In genomic region chr12:87331053-87331456, GRCm38 (mm10) we compare ENCODE assay signal across 10 mouse cellular contexts. TPM values are rescaled to one million over a fixed set of nuclear protein-coding genes. Genes with fewer than 3 reads are reported as not detected.
DNase-seq lines count a peak whose midpoint lies in the region; ATAC-seq and TF ChIP-seq lines count a peak whose summit lies in the region.
"Had no signal": no experiment of that assay in that cellular context is flagged by ENCODE, and none has a peak within 500 bp of the region (broad histone marks: within the 10 kb centered on the region; RNA-seq: fewer than 3 reads in every experiment).

No protein-coding gene starts in this region.

- no peak for TF ChIP-seq CTCF in brain, embryonic 14.5 days (IDR thresholded peaks at IDR 0.05; ENCODE audit: borderline replicate concordance, extremely low read depth, insufficient read depth, insufficient read length)

- peak; percentile 10 for DNase-seq in kidney, adult 11 months
- DNase-seq in ES-CJ7 (ENCODE audit: low read depth, low spot score), result peak; percentile 52
- peak; percentile 59 for DNase-seq in brain, embryonic 14.5 days (ENCODE audit: low read depth)
- peak; percentile 25 for DNase-seq in limb, embryonic 11.5 days (ENCODE audit: low spot score)
- DNase-seq in adrenal gland, adult (ENCODE audit: inconsistent age in 2 of 2, low spot score in 1 of 2), result no peak
- DNase-seq in lung, postnatal 14 days, result no peak
- DNase-seq: adrenal gland, adult 2 months; heart, adult 2 months; right cerebral cortex, postnatal 4 days had no signal

- no peak for ATAC-seq in kidney, embryonic 16.5 days (ENCODE audit: low FRiP score, low TSS enrichment)
- no peak for ATAC-seq in limb, embryonic 11.5 days (ENCODE audit: insufficient number of reproducible peaks, low FRiP score, low TSS enrichment, low read depth)

- no peak overlapping the region for H3K4me2 ChIP-seq in kidney, embryonic 16.5 days (replicated peaks; ENCODE audit: low read depth, low read length)
- H3K4me2 ChIP-seq in limb, embryonic 11.5 days (ENCODE audit: low read depth, severe bottlenecking), result no peak overlapping the region

- H3K4me3 ChIP-seq in kidney, embryonic 16.5 days (ENCODE audit: low read length), result no peak overlapping the region
- no peak overlapping the region for H3K4me3 ChIP-seq in limb, embryonic 11.5 days (ENCODE audit: low read depth, low read length)
- H3K4me3 ChIP-seq: heart, adult 2 months had no signal

- H3K27me3 ChIP-seq in kidney, embryonic 16.5 days (ENCODE audit: insufficient read depth, low read length), result no peaks in the 10 kb centered on the region
- no peaks in the 10 kb centered on the region for H3K27me3 ChIP-seq in limb, embryonic 11.5 days (ENCODE audit: control insufficient read depth, insufficient read depth, low read length)

- 28% methylated on average over 6 of the region's 6 CpGs for WGBS in kidney, embryonic 16.5 days
- WGBS in limb, embryonic 11.5 days, result 25% methylated on average over 6 of the region's 6 CpGs

- H3K9ac ChIP-seq in kidney, embryonic 16.5 days (replicated peaks; ENCODE audit: low read length), result no peak overlapping the region
- no peak overlapping the region for H3K9ac ChIP-seq in limb, embryonic 11.5 days (ENCODE audit: low read length)

- no peak overlapping the region for H3K27ac ChIP-seq in kidney, embryonic 16.5 days (ENCODE audit: low read length)
- no peak overlapping the region for H3K27ac ChIP-seq in limb, embryonic 11.5 days (replicated peaks; ENCODE audit: low read depth, low read length)
- H3K27ac ChIP-seq: heart, adult 2 months had no signal

- no peaks in the 10 kb centered on the region for H3K36me3 ChIP-seq in kidney, embryonic 16.5 days (ENCODE audit: insufficient read depth, low read length)
- no peaks in the 10 kb centered on the region for H3K36me3 ChIP-seq in limb, embryonic 11.5 days (ENCODE audit: control insufficient read depth, insufficient read depth, low read length)

- TF ChIP-seq POLR2A in brain, embryonic 14.5 days (IDR thresholded peaks at IDR 0.05; ENCODE audit: borderline replicate concordance, extremely low read depth, insufficient read depth, insufficient read length, poor library complexity, severe bottlenecking), result no peak

- no peaks in the 10 kb centered on the region for H3K9me3 ChIP-seq in kidney, embryonic 16.5 days (ENCODE audit: low read length)
- H3K9me3 ChIP-seq in limb, embryonic 11.5 days (ENCODE audit: control insufficient read depth, low read length), result no peaks in the 10 kb centered on the region

- H3K4me1 ChIP-seq in kidney, embryonic 16.5 days (ENCODE audit: insufficient read depth, low read length), result 0 out of 2 replicates have a peak, but pooled peaks cover 5% of the 10 kb centered on the region
- peaks cover 11% of the 10 kb centered on the region; the same call in 1 of the 2 replicates for H3K4me1 ChIP-seq in limb, embryonic 11.5 days (ENCODE audit: control insufficient read depth, insufficient read depth, low read length)

RNA-seq across cellular contexts. Expression of gene Ism2, which starts 31.6 kb away (rescaled TPM):
- 0.76 and 1.0 TPM in 2 replicates for polyA plus RNA-seq in kidney, embryonic 16.5 days (2015; fragmentation: Nextera tagmentation; extraction: Ambion mirVana)
- 0.96 and 1.4 TPM in 2 replicates for polyA plus RNA-seq in brain, embryonic 14.5 days (2012; rRNA removed)
- polyA plus RNA-seq in limb, embryonic 11.5 days (2014; fragmentation: Nextera tagmentation; extraction: Ambion mirVana), result 1.1 and 1.6 TPM in 2 replicates

RNA-seq across cellular contexts. Expression of gene Sptlc2, which starts 57.1 kb away (rescaled TPM):
- 84.9 and 86.9 TPM in 2 replicates for polyA plus RNA-seq in kidney, embryonic 16.5 days (2015; fragmentation: Nextera tagmentation; extraction: Ambion mirVana)
- polyA plus RNA-seq in brain, embryonic 14.5 days (2012; rRNA removed), result 24.6 and 31.0 TPM in 2 replicates
- polyA plus RNA-seq in limb, embryonic 11.5 days (2014; fragmentation: Nextera tagmentation; extraction: Ambion mirVana), result 53.9 and 63.4 TPM in 2 replicates

Comparison
In these comparisons a context has a peak if more than half of its experiments do, and no peak if none do; other contexts are left out.
1. DNase-seq: peak in kidney, adult 11 months (single experiment), ES-CJ7 (single experiment), brain, embryonic 14.5 days (single experiment) and limb, embryonic 11.5 days (single experiment); none in adrenal gland, adult (0 of 2) and lung, postnatal 14 days (single experiment).